ENCODE assay signal across 8 mouse cellular contexts in the genomic region with DNA sequence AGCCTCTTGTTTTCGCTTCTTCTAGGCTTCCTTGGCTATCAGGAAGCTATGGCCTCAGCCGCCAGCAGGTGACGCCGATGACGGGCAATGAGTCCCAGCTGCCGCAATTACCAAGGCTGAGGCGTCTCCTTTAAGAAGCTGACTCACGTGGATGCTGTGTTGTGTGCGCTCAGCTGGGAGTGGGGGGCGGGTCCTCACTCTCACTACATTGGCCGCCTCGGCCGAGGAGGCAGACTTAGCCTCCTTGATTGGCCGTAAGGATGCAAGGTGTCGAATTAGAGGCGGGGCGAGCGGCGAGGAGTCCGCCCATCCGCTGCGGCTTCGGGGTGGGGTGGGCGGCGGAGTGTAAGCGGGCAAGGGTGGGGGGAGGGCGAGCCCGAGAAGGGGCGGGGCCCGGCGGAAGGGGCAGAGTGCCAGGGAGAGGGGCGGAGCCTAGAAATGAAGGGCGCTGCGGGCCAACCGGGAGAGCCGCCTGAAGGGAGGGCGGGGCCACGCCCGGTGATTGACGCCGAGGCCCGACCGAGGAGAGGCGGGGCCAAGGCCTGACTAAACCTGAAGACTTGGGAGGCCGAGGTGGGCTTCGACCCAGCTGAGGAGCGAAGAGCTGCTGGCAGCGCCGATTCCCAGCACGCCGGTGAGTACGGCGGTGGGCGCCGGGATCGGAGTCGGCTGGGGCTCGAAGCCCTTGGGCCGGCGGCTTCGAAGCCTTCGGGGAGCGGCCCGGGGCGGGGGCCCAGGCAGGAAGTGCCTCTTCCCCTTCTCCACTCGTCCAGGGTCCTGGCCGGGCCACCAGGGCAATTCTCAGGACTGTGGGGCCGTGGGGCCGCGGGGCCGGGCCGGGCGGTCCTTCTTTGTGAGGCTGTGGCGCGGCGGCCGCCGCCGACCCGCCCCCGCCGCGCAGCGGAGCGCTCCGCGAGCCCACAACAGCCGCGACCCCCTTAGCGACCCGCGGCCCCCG. TPM values are rescaled to one million over a fixed set of nuclear protein-coding genes. Genes with fewer than 3 reads are reported as not detected.
DNase-seq lines count a peak whose midpoint lies in the region; ATAC-seq lines count a peak whose summit lies in the region.

Gene Ypel5 (plus strand): TSS at position 296 of the 958 bp plus-strand sequence.

- under 1% methylated on average over 76 of the region's 93 CpGs for WGBS in hindbrain, embryonic 14.5 days

- H3K4me3 ChIP-seq in hindbrain, embryonic 14.5 days (replicated peaks; ENCODE audit: low read length), result peak within 1 kb of the TSS; percentile 88

- peak; percentile 100 for DNase-seq in R1 (ENCODE audit: low read depth, low spot score)
- peak; percentile 98 to 99 for DNase-seq in cerebellum, postnatal 25 days
- peak; percentile 91 to 94 for DNase-seq in frontal cortex, postnatal 25 days (ENCODE audit: low spot score in 2 of 2)
- peak; percentile 98 for DNase-seq in hindbrain, embryonic 14.5 days (ENCODE audit: low spot score)
- peak; percentile 95 to 98 for DNase-seq in layer of hippocampus, postnatal 36 days
- peak; percentile 99 for DNase-seq in lung, postnatal 36 days
- DNase-seq in retina, postnatal 1 day, result peak; percentile 100
- peak; percentile 92 to 98 for DNase-seq in urinary bladder, adult 18-20 months (ENCODE audit: low spot score in 2 of 2)

- H3K4me1 ChIP-seq in hindbrain, embryonic 14.5 days (replicated peaks; ENCODE audit: control insufficient read depth, insufficient read depth, low read length), result peaks cover 16% of the 10 kb centered on the region

- H3K36me3 ChIP-seq in hindbrain, embryonic 14.5 days (replicated peaks; ENCODE audit: control insufficient read depth, insufficient read depth), result 0 out of 2 replicates have a peak, but pooled peaks cover 3% of the 10 kb centered on the region

- peak within 1 kb of the TSS; percentile 60 for H3K4me2 ChIP-seq in hindbrain, embryonic 14.5 days (replicated peaks)

- peak within 1 kb of the TSS; percentile 91 for H3K9ac ChIP-seq in hindbrain, embryonic 14.5 days

- peak within 1 kb of the TSS; percentile 98 for H3K27ac ChIP-seq in hindbrain, embryonic 14.5 days

- no peaks in the 10 kb centered on the region for H3K9me3 ChIP-seq in hindbrain, embryonic 14.5 days (ENCODE audit: control insufficient read depth, low read length)

- ATAC-seq in hindbrain, embryonic 14.5 days (ENCODE audit: low FRiP score), result peak; percentile 98

- no peaks in the 10 kb centered on the region for H3K27me3 ChIP-seq in hindbrain, embryonic 14.5 days (ENCODE audit: control insufficient read depth, insufficient read depth, low read length)

RNA-seq across cellular contexts. Expression of gene Ypel5, which starts in this region (rescaled TPM):
- 118 TPM in 2 replicates for polyA plus RNA-seq in hindbrain, embryonic 14.5 days (2014; fragmentation: Nextera tagmentation; extraction: Ambion mirVana)
- 100 to 1,000 TPM in 1 of 2 experiments, 10 to 100 TPM in 1; 96.1 to 106 TPM for total RNA-seq in layer of hippocampus, postnatal 36 days (2021)

Comparison
In these comparisons a context has a peak if more than half of its experiments do, and no peak if none do; other contexts are left out.
1. Peak in every context shown above with its lines: DNase-seq, ATAC-seq, H3K4me3 ChIP-seq and H3K27ac ChIP-seq.